Mouse (Mus musculus): ENCODE measurements around the gene Crip2.

Crip2 gene

GRCm38 (mm10) chr12:113139908-113140615 is at the start of gene Crip2:
Gene Crip2, plus strand, starts transcription at chr12:113140236.
- DNase-seq (ENCODE audit: low spot score): peak; percentile 93

GRCm38 (mm10) chr12:113097040-113097439 is 43.0 kb upstream of the Crip2 start:
- no peak for DNase-seq (ENCODE audit: low spot score)

- no peak for DNase-seq (ENCODE audit: low spot score)
These were observed 42.2 kb upstream of the Crip2 start, which contains the start of gene Mta1 for GRCm38 (mm10) chr12:113097749-113098281. Gene Mta1, plus strand, starts transcription at chr12:113098278.

- no peak for DNase-seq (ENCODE audit: low spot score)
These were observed 41.4 kb upstream of the Crip2 start for GRCm38 (mm10) chr12:113098530-113099151.

- no peak for DNase-seq (ENCODE audit: low spot score)
These were observed 40.4 kb upstream of the Crip2 start for GRCm38 (mm10) chr12:113099470-113100237.

GRCm38 (mm10) chr12:113100448-113101076 is 39.5 kb upstream of the Crip2 start:
- DNase-seq (ENCODE audit: low spot score): no peak

- DNase-seq (ENCODE audit: low spot score): no peak
These were observed 38.6 kb upstream of the Crip2 start for GRCm38 (mm10) chr12:113101251-113101960.

GRCm38 (mm10) chr12:113102461-113102860 is 37.6 kb upstream of the Crip2 start:
- DNase-seq (ENCODE audit: low spot score): peak; percentile 45

GRCm38 (mm10) chr12:113103846-113104451 is 36.1 kb upstream of the Crip2 start:
- no peak for DNase-seq (ENCODE audit: low spot score)

- no peak for DNase-seq (ENCODE audit: low spot score)
These were observed 33.6 kb upstream of the Crip2 start for GRCm38 (mm10) chr12:113106386-113106785.

GRCm38 (mm10) chr12:113107431-113108124 is 32.5 kb upstream of the Crip2 start:
- no peak for DNase-seq (ENCODE audit: low spot score)

GRCm38 (mm10) chr12:113108528-113109283 is 31.3 kb upstream of the Crip2 start:
- no peak for DNase-seq (ENCODE audit: low spot score)

GRCm38 (mm10) chr12:113109801-113110200 is 30.2 kb upstream of the Crip2 start:
- no peak for DNase-seq (ENCODE audit: low spot score)

- no peak for DNase-seq (ENCODE audit: low spot score)
These were observed 25.9 kb upstream of the Crip2 start for GRCm38 (mm10) chr12:113114141-113114540.

GRCm38 (mm10) chr12:113114856-113115538 is 25.0 kb upstream of the Crip2 start:
- no peak for DNase-seq (ENCODE audit: low spot score)

GRCm38 (mm10) chr12:113119516-113120410 is 20.3 kb upstream of the Crip2 start:
- DNase-seq (ENCODE audit: low spot score): no peak

- DNase-seq (ENCODE audit: low spot score): no peak
These were observed 15.3 kb upstream of the Crip2 start for GRCm38 (mm10) chr12:113124726-113125125.

GRCm38 (mm10) chr12:113130732-113131131 is 9.3 kb upstream of the Crip2 start:
- no peak for DNase-seq (ENCODE audit: low spot score)
